Mouse (Mus musculus) testis, adult 2 months (tissue): ENCODE measurements at regions not wholly inside any gene's neighbourhood (a gene's known extent, or its start where the extent isn't known, plus 50 kb on each side); places are given as distances from the start of the nearest gene placed in this dataset.

Experiments used
- CTCF ChIP-seq: fragments of 200-500 bp; IDR thresholded peaks from 2 replicates; pipeline ENCODE4 v1.5.1; 2012; ENCODE audit warnings: low read depth, mild to moderate bottlenecking, inconsistent platforms, low read length, moderate library complexity; ENCODE audit not compliant: control insufficient read depth, insufficient read depth, insufficient replicate concordance
- POLR2A ChIP-seq: fragments of 200-500 bp; IDR thresholded peaks from 2 replicates; pipeline ENCODE4 v1.6.1; 2012; ENCODE audit warnings: low read depth, mild to moderate bottlenecking, inconsistent platforms, low read length, moderate library complexity; ENCODE audit not compliant: control insufficient read depth

DNA sequence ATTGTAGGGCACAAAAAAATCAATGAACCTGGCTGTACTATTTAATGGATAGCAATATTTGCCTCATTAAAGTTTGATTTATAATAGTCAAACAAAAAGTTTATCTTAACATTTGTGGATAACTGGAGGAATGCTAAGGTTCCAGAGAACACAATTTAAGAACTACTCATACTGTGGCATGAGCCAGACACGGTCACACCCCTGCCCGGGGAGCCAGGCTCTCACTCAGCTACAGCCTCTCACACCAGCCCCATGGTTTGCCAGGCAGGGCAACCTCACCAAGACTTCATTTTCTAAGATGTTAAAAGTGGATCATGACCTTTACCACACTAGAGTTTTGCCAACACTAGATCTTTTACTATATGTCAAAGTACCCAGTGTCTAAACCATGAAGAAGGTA, 319.7 kb upstream of the Nr5a2 start:
- TF ChIP-seq POLR2A: no peak
- no peak for TF ChIP-seq CTCF
